Mouse (Mus musculus): ENCODE results near the gene Prr15l.

Gene Prr15l

GRCm38 (mm10) chr11:96946498-96946897, 18.6 kb downstream of the Prr15l start:
- DNase-seq (ENCODE audit: low spot score in 2 of 2): no peak

- DNase-seq (ENCODE audit: low spot score in 2 of 2): peak in 1 of 2 experiments; percentile 35
Observed at GRCm38 (mm10) chr11:96947849-96948248, 19.9 kb downstream of the Prr15l start.

- DNase-seq (ENCODE audit: low spot score in 2 of 2): no peak
Observed at GRCm38 (mm10) chr11:96950767-96951166, 22.9 kb downstream of the Prr15l start.

GRCm38 (mm10) chr11:96952426-96952825, 24.5 kb downstream of the Prr15l start:
- no peak for DNase-seq (ENCODE audit: low spot score in 2 of 2)

GRCm38 (mm10) chr11:96952896-96953295, 25.0 kb downstream of the Prr15l start:
- DNase-seq (ENCODE audit: low spot score in 2 of 2): no peak

GRCm38 (mm10) chr11:96955094-96955493, 27.2 kb downstream of the Prr15l start:
- no peak for DNase-seq (ENCODE audit: low spot score in 2 of 2)

- DNase-seq (ENCODE audit: low spot score in 2 of 2): no peak
Observed at GRCm38 (mm10) chr11:96956009-96956724, 28.3 kb downstream of the Prr15l start.

- no peak for DNase-seq (ENCODE audit: low spot score in 2 of 2)
Observed at GRCm38 (mm10) chr11:96957061-96957805, 29.3 kb downstream of the Prr15l start.

GRCm38 (mm10) chr11:96963580-96963979, 35.7 kb downstream of the Prr15l start:
- DNase-seq (ENCODE audit: low spot score in 2 of 2): peak; percentile 78 to 88

GRCm38 (mm10) chr11:96966172-96966571, 38.3 kb downstream of the Prr15l start:
- DNase-seq (ENCODE audit: low spot score in 2 of 2): no peak

- no peak for DNase-seq (ENCODE audit: low spot score in 2 of 2)
Observed at GRCm38 (mm10) chr11:96966914-96967543, 39.1 kb downstream of the Prr15l start.

GRCm38 (mm10) chr11:96967544-96968269, 39.8 kb downstream of the Prr15l start:
- DNase-seq (ENCODE audit: low spot score in 2 of 2): no peak

GRCm38 (mm10) chr11:96968476-96968875, 40.6 kb downstream of the Prr15l start:
- no peak for DNase-seq (ENCODE audit: low spot score in 2 of 2)

GRCm38 (mm10) chr11:96969280-96969722, 41.4 kb downstream of the Prr15l start:
- DNase-seq (ENCODE audit: low spot score in 2 of 2): no peak

- no peak for DNase-seq (ENCODE audit: low spot score in 2 of 2)
Observed at GRCm38 (mm10) chr11:96969746-96970145, 41.8 kb downstream of the Prr15l start.

- no peak for DNase-seq (ENCODE audit: low spot score in 2 of 2)
Observed at GRCm38 (mm10) chr11:96970341-96970740, 42.4 kb downstream of the Prr15l start.

- DNase-seq (ENCODE audit: low spot score in 2 of 2): no peak
Observed at GRCm38 (mm10) chr11:96972906-96973305, 45.0 kb downstream of the Prr15l start.

GRCm38 (mm10) chr11:96973426-96973964, 45.6 kb downstream of the Prr15l start:
- DNase-seq (ENCODE audit: low spot score in 2 of 2): no peak

- DNase-seq (ENCODE audit: low spot score in 2 of 2): no peak
Observed at GRCm38 (mm10) chr11:96974813-96975212, 46.9 kb downstream of the Prr15l start.

GRCm38 (mm10) chr11:96975511-96976378, 47.8 kb downstream of the Prr15l start:
- no peak for DNase-seq (ENCODE audit: low spot score in 2 of 2)

- DNase-seq (ENCODE audit: low spot score in 2 of 2): no peak
Observed at GRCm38 (mm10) chr11:96976379-96976687, 48.4 kb downstream of the Prr15l start.

All from spleen, postnatal 14 days (tissue).